Mouse (Mus musculus): ENCODE measurements at regions not wholly inside any gene's neighbourhood (a gene's known extent, or its start where the extent isn't known, plus 50 kb on each side); places are given as distances from the start of the nearest gene placed in this dataset.
A peak's percentile ranks its signal among the peaks of the same experiment; 100 is the strongest.
"Not testable (repeated sequence)": the region's sequence is repeated elsewhere in the genome, so short reads cannot be mapped to it uniquely, and the experiment has no call there.

- Histone ChIP-seq H3K36me3 (ENCODE audit: control insufficient read depth, insufficient read depth, low read length, poor library complexity, severe bottlenecking) (no peaks in the 10 kb centered on the region), H3K27me3 (ENCODE audit: control insufficient read depth, insufficient read depth, low read length, poor library complexity, severe bottlenecking) (no peaks in the 10 kb centered on the region)
- DNase-seq (ENCODE audit: low read depth, low spot score), result no peak
Observed at GRCm38 (mm10) chrX:50588892-50589291, 160.6 kb upstream of the Olfr1324 start.

- H3K36me3 ChIP-seq (ENCODE audit: control insufficient read depth, insufficient read depth, low read length, poor library complexity, severe bottlenecking), result no peaks in the 10 kb centered on the region
- H3K27me3 ChIP-seq (ENCODE audit: control insufficient read depth, insufficient read depth, low read length, poor library complexity, severe bottlenecking), result no peaks in the 10 kb centered on the region
- no peak for DNase-seq (ENCODE audit: low read depth, low spot score)
Observed at GRCm38 (mm10) chrX:50583741-50584580, 155.7 kb upstream of the Olfr1324 start.

DNA sequence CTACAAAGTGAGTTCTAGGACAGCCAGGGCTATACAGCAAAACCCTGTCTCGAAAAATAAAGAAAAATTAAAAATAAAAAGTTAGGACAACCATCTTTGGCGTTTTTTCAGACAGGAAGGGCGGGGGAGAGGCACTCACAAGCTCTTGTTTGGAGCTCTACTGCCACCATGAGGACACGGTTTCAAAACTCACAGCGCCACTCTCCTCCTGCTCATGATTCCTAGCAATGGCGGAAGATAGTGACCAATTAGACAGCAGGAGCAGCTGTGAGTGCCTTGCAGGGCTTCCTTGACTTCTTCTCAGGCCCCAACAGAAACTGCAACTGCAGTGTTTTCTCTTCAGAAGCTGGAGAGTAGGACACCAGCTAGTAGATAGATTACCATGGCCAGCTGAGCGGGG is 151.9 kb upstream of the Olfr1324 start:
- Histone ChIP-seq H3K36me3 (ENCODE audit: control insufficient read depth, insufficient read depth, low read length, poor library complexity, severe bottlenecking) (no peaks in the 10 kb centered on the region), H3K27me3 (ENCODE audit: control insufficient read depth, insufficient read depth, low read length, poor library complexity, severe bottlenecking) (no peaks in the 10 kb centered on the region)
- DNase-seq (ENCODE audit: low read depth, low spot score), result no peak

DNA sequence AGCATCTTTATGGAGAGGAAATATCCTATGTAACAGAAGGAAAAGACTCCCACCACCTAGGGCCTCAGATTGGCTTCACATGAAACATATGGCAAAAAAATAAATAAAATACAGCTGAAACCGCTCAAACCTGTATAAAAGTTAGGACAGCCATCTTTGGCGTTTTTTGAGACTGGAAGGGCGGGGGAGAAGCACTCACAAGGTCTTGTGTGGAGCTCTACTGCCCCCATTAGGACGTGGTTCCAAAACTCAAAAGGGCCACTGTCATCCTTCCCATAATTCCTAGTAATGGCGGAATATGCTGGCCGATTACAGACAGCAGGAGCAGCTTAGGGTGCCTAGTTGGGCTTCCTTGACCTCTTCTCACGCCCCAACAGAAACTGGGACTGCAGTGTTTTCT is 148.5 kb upstream of the Olfr1324 start:
- H3K36me3 ChIP-seq (ENCODE audit: control insufficient read depth, insufficient read depth, low read length, poor library complexity, severe bottlenecking), result no peaks in the 10 kb centered on the region
- DNase-seq (ENCODE audit: low read depth, low spot score), result no peak
- no peaks in the 10 kb centered on the region for H3K27me3 ChIP-seq (ENCODE audit: control insufficient read depth, insufficient read depth, low read length, poor library complexity, severe bottlenecking)

GRCm38 (mm10) chrX:50572191-50573095 is 144.1 kb upstream of the Olfr1324 start:
- H3K27me3 ChIP-seq (ENCODE audit: control insufficient read depth, insufficient read depth, low read length, poor library complexity, severe bottlenecking); DNase-seq (ENCODE audit: low read depth, low spot score); H3K36me3 ChIP-seq (ENCODE audit: control insufficient read depth, insufficient read depth, low read length, poor library complexity, severe bottlenecking): not testable (repeated sequence)

- no peaks in the 10 kb centered on the region for H3K27me3 ChIP-seq (ENCODE audit: control insufficient read depth, insufficient read depth, low read length, poor library complexity, severe bottlenecking)
- no peaks in the 10 kb centered on the region for H3K36me3 ChIP-seq (ENCODE audit: control insufficient read depth, insufficient read depth, low read length, poor library complexity, severe bottlenecking)
- no peak for DNase-seq (ENCODE audit: low read depth, low spot score)
Observed at GRCm38 (mm10) chrX:50569087-50569486, 140.8 kb upstream of the Olfr1324 start.

- Histone ChIP-seq H3K36me3 (ENCODE audit: control insufficient read depth, insufficient read depth, low read length, poor library complexity, severe bottlenecking) (no peaks in the 10 kb centered on the region), H3K27me3 (ENCODE audit: control insufficient read depth, insufficient read depth, low read length, poor library complexity, severe bottlenecking) (no peaks in the 10 kb centered on the region)
- no peak for DNase-seq (ENCODE audit: low read depth, low spot score)
Observed at GRCm38 (mm10) chrX:50566345-50566744, 138.0 kb upstream of the Olfr1324 start.

GRCm38 (mm10) chrX:50565031-50565430 is 136.7 kb upstream of the Olfr1324 start:
- not testable (repeated sequence) for DNase-seq (ENCODE audit: low read depth, low spot score); H3K27me3 ChIP-seq (ENCODE audit: control insufficient read depth, insufficient read depth, low read length, poor library complexity, severe bottlenecking); H3K36me3 ChIP-seq (ENCODE audit: control insufficient read depth, insufficient read depth, low read length, poor library complexity, severe bottlenecking)

GRCm38 (mm10) chrX:50560915-50561314 is 132.6 kb upstream of the Olfr1324 start:
- no peaks in the 10 kb centered on the region for H3K27me3 ChIP-seq (ENCODE audit: control insufficient read depth, insufficient read depth, low read length, poor library complexity, severe bottlenecking)
- DNase-seq (ENCODE audit: low read depth, low spot score), result no peak
- no peaks in the 10 kb centered on the region for H3K36me3 ChIP-seq (ENCODE audit: control insufficient read depth, insufficient read depth, low read length, poor library complexity, severe bottlenecking)

- DNase-seq (ENCODE audit: low read depth, low spot score), result no peak
- Histone ChIP-seq H3K27me3 (ENCODE audit: control insufficient read depth, insufficient read depth, low read length, poor library complexity, severe bottlenecking) (no peaks in the 10 kb centered on the region), H3K36me3 (ENCODE audit: control insufficient read depth, insufficient read depth, low read length, poor library complexity, severe bottlenecking) (no peaks in the 10 kb centered on the region)
Observed at GRCm38 (mm10) chrX:50550297-50550696, 122.0 kb upstream of the Olfr1324 start.

DNA sequence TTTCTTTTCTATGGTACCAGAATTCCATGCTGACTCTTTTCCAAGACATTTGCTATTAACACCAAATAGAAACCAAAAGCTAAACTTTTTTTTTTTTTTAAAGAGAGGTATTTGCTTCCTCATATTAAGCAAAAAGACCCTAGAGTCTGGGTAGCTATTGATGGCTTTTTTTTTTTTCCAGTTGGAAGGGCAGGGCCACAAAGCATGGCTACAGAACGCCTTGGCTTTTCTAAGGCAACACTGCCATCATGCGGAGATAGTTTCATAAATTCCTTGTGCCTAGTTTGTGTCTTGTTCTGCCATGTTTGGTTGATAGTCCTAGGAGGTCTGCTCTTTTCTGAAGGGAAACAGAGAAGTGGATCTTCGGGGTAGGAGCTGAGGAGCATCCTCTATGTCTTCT is 121.4 kb upstream of the Olfr1324 start:
- no peak for DNase-seq (ENCODE audit: low read depth, low spot score)
- H3K27me3 ChIP-seq (ENCODE audit: control insufficient read depth, insufficient read depth, low read length, poor library complexity, severe bottlenecking), result no peaks in the 10 kb centered on the region
- H3K36me3 ChIP-seq (ENCODE audit: control insufficient read depth, insufficient read depth, low read length, poor library complexity, severe bottlenecking), result no peaks in the 10 kb centered on the region

DNA sequence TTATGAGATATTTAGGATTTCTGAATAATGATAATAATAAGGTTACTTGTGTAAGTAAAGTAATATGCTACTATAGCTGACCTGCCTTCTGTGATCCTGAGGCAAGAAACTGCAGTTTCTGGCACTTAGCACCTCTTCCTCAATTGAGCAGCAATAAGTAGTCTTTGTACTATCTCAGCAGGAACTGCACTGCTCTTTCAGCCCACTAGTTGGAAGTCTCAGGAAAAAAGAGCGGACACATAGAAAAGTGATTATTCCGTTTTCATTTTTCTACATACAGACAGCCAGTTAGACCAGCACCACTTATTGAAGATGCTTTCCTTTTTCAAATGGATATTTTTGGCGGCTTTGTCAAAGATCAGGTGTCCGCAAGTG is 109.5 kb upstream of the Olfr1324 start:
- H3K27me3 ChIP-seq (ENCODE audit: control insufficient read depth, insufficient read depth, low read length, poor library complexity, severe bottlenecking); H3K36me3 ChIP-seq (ENCODE audit: control insufficient read depth, insufficient read depth, low read length, poor library complexity, severe bottlenecking): not testable (repeated sequence)
- DNase-seq (ENCODE audit: low read depth, low spot score), result peak; percentile 6

- peak; percentile 66 for DNase-seq (ENCODE audit: low read depth, low spot score)
- Histone ChIP-seq H3K27me3 (ENCODE audit: control insufficient read depth, insufficient read depth, low read length, poor library complexity, severe bottlenecking) (no peaks in the 10 kb centered on the region), H3K36me3 (ENCODE audit: control insufficient read depth, insufficient read depth, low read length, poor library complexity, severe bottlenecking) (no peaks in the 10 kb centered on the region)
Observed at GRCm38 (mm10) chrX:50537122-50537784, 109.0 kb upstream of the Olfr1324 start.

DNA sequence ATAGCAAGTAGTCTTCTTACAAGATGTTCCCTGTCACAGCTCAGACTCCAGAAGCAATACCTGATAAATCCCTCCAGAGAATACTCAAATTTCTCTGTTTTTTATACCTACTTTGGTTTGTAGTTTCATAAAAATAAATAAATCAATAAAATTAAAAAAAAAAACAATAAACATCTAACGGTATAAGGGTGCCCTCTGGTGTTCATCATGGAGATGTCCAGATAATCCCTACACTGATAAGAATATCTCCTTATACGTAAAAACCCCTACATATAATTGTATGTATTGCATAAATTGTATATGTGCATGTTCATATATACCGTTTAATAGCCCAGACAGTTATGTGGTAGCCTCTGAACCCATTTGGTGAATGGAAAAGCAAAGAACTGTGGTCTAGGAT is 75.7 kb upstream of the Olfr1324 start:
- H3K27me3 ChIP-seq (ENCODE audit: control insufficient read depth, insufficient read depth, low read length, poor library complexity, severe bottlenecking), result no peaks in the 10 kb centered on the region
- no peaks in the 10 kb centered on the region for H3K36me3 ChIP-seq (ENCODE audit: control insufficient read depth, insufficient read depth, low read length, poor library complexity, severe bottlenecking)
- no peak for DNase-seq (ENCODE audit: low read depth, low spot score)

- H3K36me3 ChIP-seq (ENCODE audit: control insufficient read depth, insufficient read depth, low read length, poor library complexity, severe bottlenecking), result no peaks in the 10 kb centered on the region
- no peak for DNase-seq (ENCODE audit: low read depth, low spot score)
- H3K27me3 ChIP-seq (ENCODE audit: control insufficient read depth, insufficient read depth, low read length, poor library complexity, severe bottlenecking), result no peaks in the 10 kb centered on the region
Observed at GRCm38 (mm10) chrX:50501181-50501580, 72.9 kb upstream of the Olfr1324 start.

Data from splenic B cell, adult 2 months (primary cell).